Mouse (Mus musculus): ENCODE data around the gene Zfp560. TPM values are rescaled to one million over a fixed set of nuclear protein-coding genes. Genes with fewer than 3 reads are reported as not detected.
"Not testable (repeated sequence)": the region's sequence is repeated elsewhere in the genome, so short reads cannot be mapped to it uniquely, and the experiment has no call there.

The Zfp560 gene
- total RNA-seq (2021): 10 to 100 TPM; 16.5 to 20.0 TPM

DNA sequence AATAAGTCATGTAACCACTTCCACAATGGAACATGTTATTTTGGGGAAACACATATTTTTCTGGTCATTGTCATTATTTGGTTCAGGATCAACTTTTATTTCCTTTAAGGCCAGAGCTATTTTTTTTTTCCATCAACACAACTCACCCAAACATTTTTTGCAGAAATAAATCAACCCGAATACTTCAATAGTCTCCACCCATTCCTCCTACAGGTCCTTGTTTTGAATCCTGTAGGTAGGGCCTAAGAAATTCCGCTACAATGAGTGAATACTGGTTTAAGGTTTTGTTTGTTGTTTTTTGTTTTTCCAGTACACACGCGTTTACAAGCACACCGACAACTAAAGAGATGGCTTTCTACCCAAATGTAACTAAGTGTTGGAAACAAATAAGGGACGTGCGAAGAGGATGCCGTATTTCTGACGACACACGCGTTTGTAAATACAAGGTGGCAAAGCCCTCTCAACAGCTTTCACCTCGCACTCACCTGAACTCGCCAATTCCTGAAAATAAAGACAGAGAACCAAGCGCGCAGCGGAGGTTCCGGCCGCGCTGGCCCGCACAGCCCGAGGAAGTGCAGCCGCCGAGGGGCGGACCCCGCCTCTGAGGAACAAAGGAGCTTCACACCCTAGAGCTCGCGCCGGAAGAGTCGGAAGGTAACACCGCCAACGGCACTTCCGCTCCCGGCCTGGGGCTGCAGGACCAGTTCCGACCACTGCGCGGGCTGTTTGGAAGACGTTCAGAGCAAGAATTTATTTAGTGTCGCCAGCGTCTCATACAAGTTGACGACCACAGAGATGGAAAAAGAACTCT, at the start of gene Zfp560:
Zfp560 (minus strand) TSS at position 646 of the 811 bp plus-strand sequence.
- DNase-seq: peak; percentile 89
- intact Hi-C loops (cut with DNase I): no loop called here

DNA sequence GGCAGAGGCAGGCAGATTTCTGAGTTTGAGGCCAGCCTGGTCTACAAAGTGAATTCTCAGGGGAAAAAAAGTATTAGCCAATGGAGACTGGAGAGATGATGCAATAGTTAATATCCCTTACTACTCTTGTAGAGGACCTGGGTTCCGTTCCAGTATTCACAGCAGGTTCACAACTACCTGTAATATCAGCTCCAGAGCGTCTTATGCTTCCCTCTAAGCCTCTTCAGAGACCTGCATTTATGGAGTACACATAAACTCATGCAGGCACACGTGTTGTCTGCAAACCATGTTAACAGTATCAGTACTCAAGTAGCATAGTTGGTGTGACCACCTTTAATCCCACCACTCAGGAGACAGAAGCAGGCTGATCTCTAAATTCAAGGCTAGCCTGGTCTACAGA, 45.0 kb upstream of the Zfp560 start:
- no peak for DNase-seq
- intact Hi-C loops (cut with DNase I): no loop called here

DNA sequence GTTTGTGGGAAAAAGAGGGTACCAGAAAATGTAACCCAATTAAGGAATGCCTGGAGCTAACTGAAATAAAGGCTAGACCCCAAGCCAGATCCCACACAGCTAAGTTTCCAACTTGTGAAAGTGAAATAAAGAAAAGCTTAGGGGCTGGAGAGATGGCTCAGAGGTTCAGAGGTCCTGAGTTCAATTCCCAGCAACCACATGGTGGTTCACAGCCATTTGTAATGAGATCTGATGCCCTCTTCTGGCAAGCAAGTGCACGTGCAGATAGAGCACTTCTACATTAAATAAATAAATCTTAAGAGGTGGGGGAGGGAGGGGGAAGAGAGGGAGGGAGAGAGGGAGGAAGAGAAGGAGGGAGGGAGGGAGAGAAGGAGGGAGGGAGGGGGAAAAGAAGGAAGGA, 26.5 kb upstream of the Zfp560 start:
- no peak for DNase-seq
- intact Hi-C loops (cut with DNase I): no loop called here

DNA sequence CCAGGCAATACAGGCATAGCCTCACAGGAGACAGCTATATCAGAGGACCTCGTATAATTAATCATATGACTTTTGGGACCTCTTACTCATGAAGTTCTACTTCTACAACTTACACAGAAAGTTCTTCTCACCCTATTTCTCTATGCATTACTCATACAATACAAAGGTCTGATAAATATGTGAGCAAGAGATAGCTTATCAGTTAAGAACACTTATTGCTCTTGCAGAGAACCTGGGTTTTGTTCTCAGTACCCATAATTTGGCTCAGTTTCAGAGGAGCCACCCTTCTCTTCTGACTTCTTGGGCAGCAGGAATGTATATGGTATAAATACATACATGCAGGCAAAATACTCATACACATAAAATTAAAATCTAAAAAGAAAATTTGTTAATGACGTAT, 24.3 kb upstream of the Zfp560 start:
- DNase-seq: no peak
- intact Hi-C loops (cut with DNase I): no loop called here

DNA sequence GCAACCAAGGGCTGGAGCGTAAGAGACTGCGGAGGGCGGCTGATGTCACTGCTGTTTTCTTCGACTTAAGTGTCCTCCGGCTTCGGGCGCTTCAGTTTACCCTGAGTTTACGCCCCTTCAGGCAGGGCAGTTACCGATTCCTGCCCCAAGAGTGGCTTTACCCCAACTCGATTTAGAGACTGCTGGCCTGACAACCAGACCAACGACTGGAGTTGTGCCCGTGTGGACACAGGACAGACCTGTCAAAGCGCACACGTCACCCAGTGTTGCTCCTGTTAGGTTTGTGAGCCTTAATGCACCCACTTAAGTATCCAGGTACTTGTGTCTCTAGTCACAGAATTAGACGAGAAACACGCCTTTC, 346 bp upstream of the Zfp560 start:
- no peak for DNase-seq
- intact Hi-C loops (cut with DNase I): no loop called here

DNA sequence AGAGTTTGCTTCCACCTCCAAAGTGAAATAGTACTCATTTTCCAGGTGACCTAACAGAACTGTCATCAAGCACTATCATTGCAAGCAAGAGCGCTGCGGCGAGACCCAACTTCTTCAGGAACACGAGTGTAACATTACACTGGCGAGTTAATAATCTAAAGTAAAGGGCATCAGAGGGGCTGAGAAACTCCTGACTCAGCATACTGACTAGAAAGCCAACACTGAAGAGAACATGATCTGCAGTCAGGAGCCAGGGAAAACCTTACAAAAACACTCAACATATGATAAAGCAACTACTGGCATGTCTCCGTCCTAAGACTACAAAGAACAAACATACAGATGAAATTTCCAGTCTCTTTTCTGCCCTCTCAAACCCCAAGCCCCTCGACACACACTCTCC, 1.3 kb downstream of the Zfp560 start:
- intact Hi-C loops (cut with DNase I): no loop called here
- DNase-seq: no peak

DNA sequence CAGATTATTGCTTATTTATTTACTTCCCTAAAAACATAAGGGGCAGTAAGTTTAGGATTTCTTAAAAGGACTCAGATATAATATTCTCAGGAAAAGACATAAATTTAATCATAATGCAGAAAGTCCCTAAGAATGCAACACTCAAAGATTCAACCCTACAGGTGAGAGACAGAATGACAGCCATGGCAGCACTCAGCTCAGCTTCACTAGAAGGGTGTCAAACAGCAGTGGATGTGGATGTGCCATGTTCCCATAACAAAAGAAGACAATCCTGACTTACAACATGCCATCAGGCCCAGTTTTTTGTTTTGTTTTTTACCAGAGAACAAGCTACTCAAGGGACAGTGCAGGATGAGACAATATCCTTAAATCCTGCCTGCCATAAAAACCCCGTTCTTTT, 10.3 kb downstream of the Zfp560 start:
- intact Hi-C loops (cut with DNase I): no loop called here
- no peak for DNase-seq

DNA sequence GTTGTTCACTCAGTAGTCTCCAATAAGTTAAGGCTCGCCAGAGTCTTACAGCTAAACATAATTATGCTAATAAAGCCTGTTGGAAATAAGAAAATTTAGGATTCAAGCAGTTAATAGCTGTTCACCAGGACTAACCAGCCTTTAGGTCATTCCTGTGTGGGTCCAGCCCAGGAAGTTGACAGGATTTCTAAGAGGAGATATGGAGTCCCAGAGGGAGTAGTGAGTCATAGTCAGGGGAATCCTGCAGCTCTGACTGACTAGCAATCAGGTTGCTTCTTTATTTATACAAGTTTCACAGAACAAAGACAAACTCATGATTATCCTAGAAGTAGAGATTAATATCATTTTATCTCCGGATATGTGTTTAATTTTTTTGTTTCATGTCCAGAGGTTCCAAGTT, 17.7 kb downstream of the Zfp560 start:
- intact Hi-C loops (cut with DNase I): no loop called here
- DNase-seq: no peak

DNA sequence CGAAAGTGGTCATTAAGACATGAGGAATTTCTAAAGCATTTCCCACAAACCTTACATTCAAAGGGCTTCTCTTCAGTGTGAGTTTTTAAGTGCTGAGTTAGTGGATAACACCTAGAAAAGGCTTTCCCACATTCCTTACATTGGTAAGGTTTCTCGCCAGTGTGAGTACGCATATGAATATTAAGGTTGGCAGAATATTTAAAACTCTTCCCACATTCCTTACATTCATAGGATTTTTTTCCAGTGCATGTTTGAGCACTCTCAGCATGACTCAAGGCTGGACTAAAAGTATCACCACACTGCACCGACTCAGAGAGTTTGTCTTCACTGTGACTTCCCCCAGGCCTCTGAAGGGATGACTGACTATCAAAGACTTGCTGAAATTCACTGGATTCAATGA, 36.5 kb downstream of the Zfp560 start:
- intact Hi-C loops (cut with DNase I): no loop called here
- no peak for DNase-seq

DNA sequence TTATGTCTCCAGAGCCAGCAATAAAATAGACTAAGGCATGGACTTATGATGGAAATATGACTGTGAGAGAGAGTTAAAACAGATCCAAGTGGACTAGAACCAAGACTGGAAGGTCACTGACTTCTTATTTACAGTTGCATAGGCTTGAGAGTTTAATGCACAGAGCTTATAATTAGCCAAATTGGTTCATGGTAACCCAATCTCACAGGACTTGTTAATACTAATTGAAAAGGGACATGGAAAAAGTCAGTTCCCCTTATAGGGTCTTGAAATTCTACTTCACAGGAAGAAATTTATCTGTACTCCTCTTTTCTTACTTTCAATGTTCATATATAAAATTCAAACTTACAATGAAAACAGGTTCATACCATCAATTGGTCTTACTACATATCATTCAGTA, 49.0 kb downstream of the Zfp560 start, which contains the start of gene Olfr18:
Olfr18 (minus strand) TSS at position 101 of the 400 bp plus-strand sequence.
- intact Hi-C loops (cut with DNase I): no loop called here
- DNase-seq: no peak

DNA sequence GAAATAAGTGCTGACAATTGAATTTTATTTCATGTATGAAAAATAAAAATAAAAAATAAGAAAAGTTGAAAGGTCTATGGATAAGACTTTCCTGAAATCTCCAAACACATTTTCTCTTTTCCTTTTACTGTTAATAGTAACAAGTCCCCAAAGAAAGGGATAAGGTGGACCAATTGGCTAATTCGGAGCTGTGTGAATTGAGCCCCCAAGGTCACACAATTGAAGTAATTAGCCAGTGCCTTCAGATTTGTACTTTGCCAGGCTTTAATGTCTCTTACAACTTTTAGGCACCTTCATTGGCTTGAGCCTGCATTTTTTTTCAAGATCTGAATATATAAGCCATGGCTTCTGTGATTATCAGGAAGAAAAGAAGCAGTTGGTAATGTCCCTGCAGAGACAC, 86.7 kb downstream of the Zfp560 start, which contains the start of gene Olfr873:
Olfr873 (plus strand) TSS at position 301 of the 400 bp plus-strand sequence.
- DNase-seq: no peak
- intact Hi-C loops (cut with DNase I): no loop called here

DNA sequence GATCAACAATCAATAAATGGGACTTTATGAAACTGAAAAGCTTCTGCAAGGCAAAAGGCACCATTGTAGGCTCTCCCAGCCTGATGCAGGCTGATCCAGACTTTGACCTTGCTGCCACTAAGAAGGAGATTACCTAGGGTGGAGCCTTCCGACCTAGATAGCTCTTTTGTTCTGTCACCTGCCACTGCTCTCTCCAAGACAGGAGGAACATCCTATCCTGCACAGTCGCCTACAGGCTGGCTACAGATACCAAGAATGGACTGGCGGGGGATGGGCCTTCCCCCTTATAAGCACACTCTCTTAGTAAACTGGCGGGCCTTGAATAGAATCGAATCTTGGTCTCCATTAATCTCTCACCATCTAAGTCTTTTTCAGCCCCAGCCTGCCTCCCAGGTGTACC, 89.4 kb downstream of the Zfp560 start:
- intact Hi-C loops (cut with DNase I): not testable (repeated sequence)

More for the DNA sequence above, 89.4 kb downstream of the Zfp560 start:
- not testable (repeated sequence) for DNase-seq

Other genes starting within 250 kb of the Zfp560 start
- gene Olfr870, start 211.1 kb downstream of the Zfp560 start, total RNA-seq (2021): not detected
- gene Olfr871, start 173.0 kb downstream of the Zfp560 start, total RNA-seq (2021): not detected
- gene Olfr872, start 148.1 kb downstream of the Zfp560 start, total RNA-seq (2021): not detected
- gene Olfr39, start 102.8 kb downstream of the Zfp560 start, total RNA-seq (2021): not detected
- gene Olfr873, start 86.6 kb downstream of the Zfp560 start, total RNA-seq (2021): not detected
- not detected for gene Olfr18, start 49.1 kb downstream of the Zfp560 start, total RNA-seq (2021)
- gene Zfp26, start 75.0 kb upstream of the Zfp560 start, total RNA-seq (2021): 10 to 100 TPM; 41.9 to 42.3 TPM
- 10 to 100 TPM; 35.1 to 40.5 TPM for gene Zfp426, start 107.6 kb upstream of the Zfp560 start, total RNA-seq (2021)
- gene Zfp266, start 136.2 kb upstream of the Zfp560 start, total RNA-seq (2021): 100 to 1,000 TPM in 1 of 2 experiments, 10 to 100 TPM in 1; 97.4 to 105 TPM
- 10 to 100 TPM; 44.4 to 51.5 TPM for gene Zfp846, start 196.1 kb upstream of the Zfp560 start, total RNA-seq (2021)

All from left cerebral cortex, postnatal 4 days (tissue).